Mouse (Mus musculus): ENCODE measurements at regions not wholly inside any gene's neighbourhood (a gene's known extent, or its start where the extent isn't known, plus 50 kb on each side); places are given as distances from the start of the nearest gene placed in this dataset.
"Not testable (repeated sequence)": the region's sequence is repeated elsewhere in the genome, so short reads cannot be mapped to it uniquely, and the experiment has no call there.

- no peak for DNase-seq (ENCODE audit: inconsistent age in 2 of 2, low spot score in 1 of 2)
Observed at GRCm38 (mm10) chr1:47646681-47647080, 754.0 kb upstream of the Slc39a10 start.

DNA sequence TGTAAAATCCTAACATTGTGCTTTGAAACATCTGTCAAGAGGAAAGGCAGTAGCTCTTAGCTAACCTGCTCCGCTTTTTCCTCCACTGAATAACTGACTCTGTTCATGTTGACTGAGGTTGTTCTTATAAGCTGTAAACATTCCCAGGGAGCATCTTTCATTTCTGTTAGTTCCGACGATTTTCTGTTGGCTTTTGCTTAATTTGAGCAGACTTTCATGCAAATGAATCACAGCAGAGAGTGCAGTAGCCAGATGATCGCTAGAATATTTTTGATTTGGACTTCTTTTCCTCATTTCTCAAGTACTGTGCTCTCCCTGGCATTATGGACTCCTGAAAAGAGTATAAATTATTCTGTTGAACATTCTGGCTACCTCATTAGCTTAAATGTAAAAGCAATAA is 713.9 kb upstream of the Slc39a10 start:
- peak in 1 of 2 experiments; percentile 3 for DNase-seq (ENCODE audit: inconsistent age in 2 of 2, low spot score in 1 of 2)

DNA sequence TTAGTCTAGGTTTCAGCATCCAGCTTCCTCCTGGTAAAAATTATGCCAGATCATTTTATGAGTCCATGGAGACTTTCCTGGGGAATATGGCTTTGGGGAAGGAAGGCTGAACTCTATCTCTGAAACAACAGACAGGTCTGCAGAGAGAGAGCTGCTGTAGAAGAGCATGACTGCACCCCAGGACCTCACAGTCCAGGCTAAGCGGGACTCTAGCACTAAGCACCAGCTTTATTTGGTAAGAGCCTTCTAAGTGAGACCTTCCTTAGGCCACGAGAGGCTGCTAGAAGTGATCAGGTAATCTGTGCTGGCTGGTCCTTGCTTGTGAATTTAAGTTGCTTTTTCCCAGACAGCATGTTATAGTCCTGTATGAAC is 711.3 kb upstream of the Slc39a10 start:
- no peak for DNase-seq (ENCODE audit: inconsistent age in 2 of 2, low spot score in 1 of 2)

GRCm38 (mm10) chr1:47603294-47603988 is 710.8 kb upstream of the Slc39a10 start:
- DNase-seq (ENCODE audit: inconsistent age in 2 of 2, low spot score in 1 of 2), result no peak

- not testable (repeated sequence) for DNase-seq (ENCODE audit: inconsistent age in 2 of 2, low spot score in 1 of 2)
Observed at GRCm38 (mm10) chr1:47593641-47594040, 701.0 kb upstream of the Slc39a10 start.

- no peak for DNase-seq (ENCODE audit: inconsistent age in 2 of 2, low spot score in 1 of 2)
Observed at GRCm38 (mm10) chr1:47545606-47546005, 653.0 kb upstream of the Slc39a10 start.

- DNase-seq (ENCODE audit: inconsistent age in 2 of 2, low spot score in 1 of 2), result no peak
Observed at GRCm38 (mm10) chr1:47511426-47511825, 618.8 kb upstream of the Slc39a10 start.

- DNase-seq (ENCODE audit: inconsistent age in 2 of 2, low spot score in 1 of 2), result no peak
Observed at GRCm38 (mm10) chr1:47507801-47508200, 615.1 kb upstream of the Slc39a10 start.

DNA sequence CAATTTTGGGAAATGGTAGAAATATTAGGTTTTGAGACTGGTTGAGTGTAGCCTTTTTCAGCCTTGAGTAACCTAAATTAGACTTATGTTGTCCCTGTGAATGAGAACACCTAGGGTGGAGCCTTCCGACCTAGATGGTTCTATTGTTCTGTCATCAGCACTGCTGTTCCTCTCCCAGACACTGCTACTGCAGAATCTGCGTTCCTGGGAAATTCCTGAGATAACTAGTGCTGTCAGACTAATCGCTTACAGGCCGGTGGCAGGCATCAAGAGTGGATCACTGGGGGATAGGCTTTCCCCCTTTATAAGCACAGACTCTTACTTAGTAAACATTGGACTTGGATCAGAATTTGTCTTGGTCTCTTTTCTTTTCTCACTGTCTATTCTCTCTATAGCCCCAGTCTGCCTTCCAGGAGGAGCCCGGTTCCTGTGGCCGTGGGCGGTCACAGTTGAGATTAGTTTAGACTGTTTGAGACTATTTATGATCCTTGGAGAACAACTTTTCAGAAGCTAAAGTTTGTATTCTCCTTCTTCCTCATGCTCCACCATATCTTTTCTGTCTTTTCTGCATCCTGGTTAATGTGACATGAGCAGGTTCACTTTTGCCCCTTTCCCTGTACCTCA is 596.0 kb upstream of the Slc39a10 start:
- no peak for DNase-seq (ENCODE audit: inconsistent age in 2 of 2, low spot score in 1 of 2)

- no peak for DNase-seq (ENCODE audit: inconsistent age in 2 of 2, low spot score in 1 of 2)
Observed at GRCm38 (mm10) chr1:47486087-47486486, 593.4 kb upstream of the Slc39a10 start.

DNA sequence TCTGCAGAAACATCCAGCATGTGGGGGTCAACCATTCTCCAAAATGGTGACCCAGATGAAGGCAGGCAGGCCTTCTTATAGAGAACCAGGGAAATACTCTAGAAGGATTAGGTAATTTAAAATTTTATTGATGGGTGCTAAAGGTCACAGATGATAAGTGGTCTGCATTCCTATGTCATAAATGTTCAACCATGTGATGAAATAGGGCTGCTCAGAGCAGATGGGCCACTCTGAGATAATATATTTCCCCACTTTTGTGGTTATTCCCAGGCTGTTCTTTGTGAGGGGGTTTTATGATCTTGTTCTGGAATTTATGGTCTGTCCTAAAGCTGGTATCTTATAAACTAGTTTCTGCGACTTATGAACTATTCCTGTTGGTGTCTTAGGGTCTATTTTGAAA is 586.4 kb upstream of the Slc39a10 start:
- no peak for DNase-seq (ENCODE audit: inconsistent age in 2 of 2, low spot score in 1 of 2)

GRCm38 (mm10) chr1:47466573-47467253 is 574.1 kb upstream of the Slc39a10 start:
- DNase-seq (ENCODE audit: inconsistent age in 2 of 2, low spot score in 1 of 2), result no peak

DNA sequence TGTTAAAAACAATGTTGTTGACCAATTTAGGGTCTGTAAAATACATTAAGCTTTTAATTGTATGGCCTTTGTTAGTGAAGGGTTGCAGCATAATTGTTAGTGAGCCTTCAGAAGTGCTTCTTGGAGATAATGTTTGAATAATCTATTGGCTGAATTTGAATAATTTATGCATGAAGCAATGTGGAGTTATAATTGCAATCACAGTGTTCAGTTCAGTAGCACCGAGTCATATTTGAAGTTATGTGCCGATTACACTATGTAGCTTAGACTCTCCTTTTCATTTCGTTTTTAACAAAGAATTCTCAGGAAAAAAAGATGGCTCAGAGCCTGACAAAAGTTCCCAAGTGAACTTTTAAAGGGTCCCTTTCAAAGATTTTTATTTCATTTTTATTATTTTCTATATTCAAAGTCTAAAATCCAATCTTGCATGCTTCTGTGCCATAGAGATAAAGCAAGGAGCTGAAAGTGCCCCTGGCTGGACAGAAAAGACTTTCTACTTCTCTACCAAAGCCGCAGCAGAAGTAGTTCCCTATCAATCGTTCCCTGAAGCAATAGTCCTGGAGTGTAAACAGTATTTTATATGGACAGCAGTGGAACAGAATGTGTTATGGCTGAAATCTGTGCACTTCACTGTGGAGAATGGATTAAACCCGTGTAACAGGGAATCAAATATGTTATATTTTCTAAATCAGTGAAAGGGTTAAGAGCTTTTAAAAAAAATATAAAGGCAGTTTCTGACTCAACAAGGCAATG is 556.3 kb upstream of the Slc39a10 start:
- no peak for DNase-seq (ENCODE audit: inconsistent age in 2 of 2, low spot score in 1 of 2)

DNA sequence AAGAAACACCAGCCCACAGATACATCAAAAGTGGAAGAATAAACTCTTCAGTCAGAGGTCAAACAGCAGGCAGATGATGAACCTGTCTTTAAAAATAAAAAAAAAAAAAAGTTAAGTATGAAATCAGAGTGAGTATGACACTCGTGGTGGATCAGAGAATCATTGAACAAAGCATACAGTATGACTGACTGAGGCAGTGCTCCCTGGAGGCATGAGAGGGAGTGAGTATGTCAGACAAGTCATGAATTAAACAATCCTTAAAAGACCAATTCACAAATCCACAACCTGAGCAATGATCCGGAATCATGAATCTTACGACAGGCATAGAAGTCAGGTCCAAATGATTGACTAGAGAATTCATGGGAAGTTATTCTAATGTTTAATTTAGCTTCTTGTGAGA is 555.4 kb upstream of the Slc39a10 start:
- DNase-seq (ENCODE audit: inconsistent age in 2 of 2, low spot score in 1 of 2), result no peak

DNA sequence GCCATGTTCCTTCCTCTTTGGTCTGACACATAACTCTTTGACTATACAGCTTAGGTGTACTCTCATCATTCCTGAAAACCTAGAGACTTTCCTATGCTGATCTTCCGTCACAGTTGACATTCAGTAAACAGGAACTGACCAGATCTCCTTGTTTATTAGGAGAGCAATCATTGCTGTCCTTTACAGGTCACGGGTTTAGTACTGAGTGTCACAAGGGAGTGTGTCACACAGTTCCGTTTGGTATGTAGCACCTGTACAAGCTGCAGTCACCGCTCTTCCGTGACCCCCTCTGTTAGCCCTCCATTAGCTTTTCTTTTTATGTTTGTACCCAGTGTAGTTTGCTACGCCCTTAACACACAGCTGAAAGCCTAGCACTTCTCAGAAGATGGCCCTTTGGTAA is 553.4 kb upstream of the Slc39a10 start:
- DNase-seq (ENCODE audit: inconsistent age in 2 of 2, low spot score in 1 of 2), result no peak

- DNase-seq (ENCODE audit: inconsistent age in 2 of 2, low spot score in 1 of 2), result no peak
Observed at GRCm38 (mm10) chr1:47432829-47433228, 540.2 kb upstream of the Slc39a10 start.

DNA sequence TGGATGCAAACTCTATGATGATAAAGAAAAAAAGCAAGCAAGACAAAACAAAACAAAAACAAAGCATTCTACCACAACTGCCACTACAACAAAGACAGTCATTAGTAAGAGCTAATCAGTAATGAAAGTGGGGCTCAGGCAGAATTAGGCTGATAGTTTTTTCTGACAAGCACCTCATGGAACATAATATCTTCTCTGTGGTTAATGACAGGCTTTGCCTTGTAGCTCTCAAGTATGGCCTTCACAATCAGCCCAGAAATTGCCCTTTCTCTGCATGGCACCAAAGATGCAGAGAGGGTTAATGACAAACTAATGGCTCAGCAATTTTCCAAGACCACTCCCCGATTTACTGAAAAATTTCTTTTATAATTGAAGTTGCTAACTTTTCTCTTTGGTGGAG is 512.5 kb upstream of the Slc39a10 start:
- DNase-seq (ENCODE audit: inconsistent age in 2 of 2, low spot score in 1 of 2), result no peak

DNA sequence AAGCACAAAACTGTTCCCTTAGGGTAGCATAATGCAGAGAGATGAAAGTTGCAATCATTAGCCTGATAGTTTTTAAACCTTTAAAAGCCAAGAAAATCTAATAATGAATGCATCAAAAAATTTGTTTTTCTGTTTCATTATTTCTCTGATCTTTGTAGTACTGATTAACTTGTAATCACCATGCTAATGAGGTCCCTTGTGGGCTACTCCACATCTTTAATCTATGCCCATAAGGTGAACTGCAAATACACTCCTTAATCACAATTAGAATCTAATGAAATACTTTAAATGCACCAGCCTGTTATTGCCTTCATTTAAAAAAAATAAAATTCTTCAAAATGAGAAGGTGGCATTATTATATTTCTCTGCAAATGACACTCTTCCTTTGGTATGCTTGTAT is 493.9 kb upstream of the Slc39a10 start:
- no peak for DNase-seq (ENCODE audit: inconsistent age in 2 of 2, low spot score in 1 of 2)

GRCm38 (mm10) chr1:47378795-47379194 is 486.1 kb upstream of the Slc39a10 start:
- no peak for DNase-seq (ENCODE audit: inconsistent age in 2 of 2, low spot score in 1 of 2)

- no peak for DNase-seq (ENCODE audit: inconsistent age in 2 of 2, low spot score in 1 of 2)
Observed at GRCm38 (mm10) chr1:47339718-47340439, 447.2 kb upstream of the Slc39a10 start.

DNA sequence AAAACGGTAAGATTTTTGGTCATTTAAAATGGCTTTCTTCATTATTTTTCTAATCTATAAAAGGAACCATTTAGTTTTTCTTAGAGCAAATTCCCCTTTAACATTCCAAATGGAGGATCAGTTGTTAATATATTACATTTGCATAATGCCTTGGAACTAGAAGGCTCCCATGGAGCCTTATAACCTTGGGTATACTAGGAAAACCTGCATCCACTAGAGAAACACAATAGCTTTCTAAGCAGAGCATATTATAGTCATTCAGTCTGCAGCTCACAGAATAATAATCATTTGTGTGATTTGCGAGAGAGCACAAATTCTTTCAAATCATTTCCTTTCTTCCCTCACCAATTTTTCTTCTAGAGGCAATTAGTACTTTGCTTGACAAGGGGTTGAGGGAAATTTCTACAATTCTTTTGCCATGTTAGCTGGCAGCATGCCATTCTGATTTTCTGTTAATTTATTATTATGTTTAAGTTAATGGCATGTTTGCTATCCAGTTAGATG is 418.0 kb upstream of the Slc39a10 start:
- no peak for DNase-seq (ENCODE audit: inconsistent age in 2 of 2, low spot score in 1 of 2)

Measured in adrenal gland, adult (tissue).